Mouse (Mus musculus): ENCODE results near the gene Gm9789.
"Not testable (repeated sequence)": the region's sequence is repeated elsewhere in the genome, so short reads cannot be mapped to it uniquely, and the experiment has no call there.

Gene Gm9789

DNA sequence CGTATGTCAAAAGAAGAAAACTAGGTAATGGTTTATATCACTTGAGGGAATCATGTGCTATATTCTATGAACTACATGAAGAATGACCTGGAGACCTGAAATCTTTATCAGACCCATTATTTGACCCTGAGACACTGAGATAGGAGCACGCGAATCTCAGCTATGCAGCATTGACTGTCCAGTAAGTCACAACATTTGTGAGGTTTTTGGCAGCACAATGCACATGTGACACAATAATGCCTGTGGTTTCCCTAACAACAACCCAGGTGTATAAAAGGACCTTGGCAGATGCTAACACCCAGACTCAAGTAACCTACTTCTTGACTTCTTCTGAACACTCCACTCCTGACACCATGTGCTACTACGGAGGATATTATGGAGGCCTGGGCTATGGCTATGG, at the start of gene Gm9789:
Gm9789 (plus strand) TSS at position 301 of the 400 bp plus-strand sequence.
- DNase-seq (ENCODE audit: low spot score), result no peak

DNA sequence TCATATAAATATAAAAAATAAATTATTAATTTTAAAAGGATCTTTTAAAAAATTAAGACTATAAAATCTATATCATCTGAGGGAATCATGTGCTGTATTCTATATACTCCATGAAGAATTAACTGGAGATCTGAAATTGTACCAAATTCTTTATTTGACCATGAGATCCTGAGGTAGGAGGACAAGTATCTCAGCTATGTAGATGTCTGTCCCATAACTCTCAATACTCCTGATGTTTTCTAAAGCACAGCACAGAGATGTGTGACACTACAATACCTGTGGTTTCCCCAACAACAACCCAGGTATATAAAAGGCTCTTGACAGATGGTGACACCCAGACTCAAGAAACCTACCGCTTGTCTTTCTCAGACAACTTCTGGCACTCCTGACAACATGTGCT, 17.2 kb upstream of the Gm9789 start, which contains the start of gene Gm6358:
Gm6358 (plus strand) TSS at position 301 of the 400 bp plus-strand sequence.
- DNase-seq (ENCODE audit: low spot score), result no peak

DNA sequence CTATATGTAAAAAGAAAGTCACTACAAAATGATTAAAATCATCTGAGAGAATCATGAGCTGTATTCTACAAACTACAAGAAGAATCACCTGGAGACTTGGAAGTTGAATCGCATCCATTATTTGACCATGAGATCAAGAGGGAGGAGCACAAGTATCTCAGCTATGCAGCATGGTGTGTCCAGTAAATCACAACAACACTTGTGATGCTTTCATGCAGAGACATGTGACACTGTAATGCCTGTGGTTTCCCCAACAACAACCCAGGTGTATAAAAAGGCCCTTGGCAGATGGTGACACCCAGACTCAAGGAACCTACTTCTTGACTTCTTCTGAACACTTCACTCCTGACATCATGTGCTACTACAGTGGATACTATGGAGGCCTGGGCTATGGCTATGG, 7.0 kb upstream of the Gm9789 start, which contains the start of gene Gm10061:
Gm10061 (plus strand) TSS at position 301 of the 400 bp plus-strand sequence.
- DNase-seq (ENCODE audit: low spot score), result no peak

DNA sequence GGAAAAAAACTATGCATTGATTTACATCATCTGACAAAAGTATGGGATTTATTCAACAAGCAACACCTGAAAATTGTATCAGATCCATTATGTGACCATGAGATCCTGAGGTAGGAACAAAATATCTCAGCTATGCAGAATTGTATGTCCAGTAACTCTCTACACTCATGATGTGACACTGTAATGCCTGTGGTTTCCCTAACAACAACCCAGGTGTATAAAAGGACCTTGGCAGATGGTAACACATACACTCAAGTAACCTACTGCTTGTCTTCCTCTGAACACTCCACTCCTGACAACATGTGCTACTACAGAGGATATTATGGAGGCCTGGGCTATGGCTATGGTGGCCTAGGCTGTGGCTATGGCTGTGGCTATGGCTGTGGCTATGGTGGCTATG, 11.4 kb downstream of the Gm9789 start, which contains the start of gene Gm7735:
Gm7735 (plus strand) TSS at position 301 of the 400 bp plus-strand sequence.
- not testable (repeated sequence) for DNase-seq (ENCODE audit: low spot score)

DNA sequence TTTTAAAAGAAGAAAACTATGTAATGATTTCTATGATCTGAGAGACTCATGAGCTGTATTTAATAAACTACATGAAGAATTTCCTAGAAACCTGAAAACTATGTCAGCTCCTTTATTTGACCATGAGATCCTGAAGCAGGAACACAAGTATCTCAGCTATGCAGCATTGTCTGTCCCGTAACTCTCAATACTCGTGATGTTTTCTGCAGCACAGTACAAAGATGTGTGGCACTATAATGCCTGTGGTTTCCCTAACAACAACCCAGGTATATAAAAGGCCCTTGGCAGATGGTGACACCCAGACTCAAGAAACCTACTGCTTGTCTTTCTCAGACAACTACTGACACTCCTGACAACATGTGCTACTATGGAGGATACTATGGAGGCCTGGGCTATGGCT, 16.7 kb downstream of the Gm9789 start, which contains the start of gene 1110057P08Rik:
1110057P08Rik (plus strand) TSS at position 301 of the 400 bp plus-strand sequence.
- DNase-seq (ENCODE audit: low spot score), result no peak

DNA sequence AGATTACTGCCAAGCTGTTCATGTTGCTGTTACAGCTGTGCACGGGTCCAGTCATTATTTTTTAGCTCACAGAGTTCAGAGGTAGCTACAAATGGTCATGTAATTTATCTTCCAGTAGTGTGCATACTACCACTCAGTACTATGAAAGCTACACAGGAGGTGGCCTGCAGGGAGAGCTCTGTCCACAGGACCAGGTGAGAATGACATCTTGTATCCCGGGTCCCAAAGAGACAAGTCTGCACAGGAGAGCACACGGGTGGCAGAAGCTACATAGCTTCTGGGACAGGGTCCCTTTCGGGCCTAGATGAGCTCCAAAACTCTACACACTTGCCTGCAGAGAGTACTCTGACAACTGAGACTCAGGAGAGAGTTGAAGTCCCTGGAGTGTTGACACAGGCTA, 30.9 kb downstream of the Gm9789 start:
- no peak for DNase-seq (ENCODE audit: low spot score)

DNA sequence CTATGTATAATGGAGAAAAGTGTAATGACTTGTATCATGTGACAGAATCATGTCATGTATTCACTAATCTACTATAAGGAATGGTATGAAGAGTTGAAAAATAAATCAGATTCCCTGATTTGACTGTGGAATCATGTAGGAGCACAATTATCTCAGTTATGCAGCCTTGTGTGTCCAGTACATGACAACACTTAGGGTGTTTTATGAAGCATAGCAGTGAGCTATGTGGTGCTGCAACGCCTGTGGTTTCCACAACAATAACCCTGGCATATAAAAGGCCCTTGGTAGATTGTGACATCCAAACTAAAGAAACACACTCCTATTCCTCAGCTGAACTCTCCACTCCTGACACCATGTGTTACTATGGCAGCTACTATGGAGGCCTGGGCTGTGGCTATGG, 47.8 kb downstream of the Gm9789 start, which contains the start of gene Krtap20-2:
Krtap20-2 (plus strand) TSS at position 301 of the 400 bp plus-strand sequence.
- DNase-seq (ENCODE audit: low spot score), result no peak
